Mouse (Mus musculus) WW6 (cell line): ENCODE results near the gene Zfp524.
"Not testable (repeated sequence)": the region's sequence is repeated elsewhere in the genome, so short reads cannot be mapped to it uniquely, and the experiment has no call there.

Experiments
- DNase-seq: peaks from one replicate; pipeline ENCODE4 v3.0.0-alpha.2; 2013; ENCODE audit warnings: low read depth, low spot score

The Zfp524 gene

GRCm38 (mm10) chr7:5014251-5015117 lies at the start of gene Zfp524, which contains the start of gene Fiz1:
Zfp524 (plus strand) TSS chr7:5014415.
Fiz1 (minus strand) TSS chr7:5014697.
- DNase-seq, result no peak

- no peak for DNase-seq
Measured at GRCm38 (mm10) chr7:4964988-4965387, 49.2 kb upstream of the Zfp524 start.

- no peak for DNase-seq
Measured at GRCm38 (mm10) chr7:4971068-4971467, 43.1 kb upstream of the Zfp524 start, which contains the start of gene Sbk3. Sbk3 (minus strand) TSS chr7:4971168.

- DNase-seq, result no peak
Measured at GRCm38 (mm10) chr7:4971710-4972109, 42.5 kb upstream of the Zfp524 start.

GRCm38 (mm10) chr7:4972321-4973047 lies 41.7 kb upstream of the Zfp524 start:
- DNase-seq, result no peak

- no peak for DNase-seq
Measured at GRCm38 (mm10) chr7:4975455-4975854, 38.8 kb upstream of the Zfp524 start.

GRCm38 (mm10) chr7:4976832-4977231 lies 37.4 kb upstream of the Zfp524 start:
- DNase-seq, result no peak

GRCm38 (mm10) chr7:4988250-4988649 lies 26.0 kb upstream of the Zfp524 start:
- DNase-seq, result no peak

GRCm38 (mm10) chr7:4993347-4993998 lies 20.7 kb upstream of the Zfp524 start:
- DNase-seq, result no peak

- no peak for DNase-seq
Measured at GRCm38 (mm10) chr7:4993999-4994788, 20.0 kb upstream of the Zfp524 start.

GRCm38 (mm10) chr7:4995268-4996002 lies 18.8 kb upstream of the Zfp524 start:
- DNase-seq, result no peak

- DNase-seq, result peak; percentile 73
Measured at GRCm38 (mm10) chr7:4996003-4996895, 18.0 kb upstream of the Zfp524 start, which contains the start of gene Zfp579. Zfp579 (minus strand) TSS chr7:4996158.

- no peak for DNase-seq
Measured at GRCm38 (mm10) chr7:4996934-4997333, 17.3 kb upstream of the Zfp524 start.

- DNase-seq, result no peak
Measured at GRCm38 (mm10) chr7:4999876-5000275, 14.3 kb upstream of the Zfp524 start.

- DNase-seq, result not testable (repeated sequence)
Measured at GRCm38 (mm10) chr7:5002876-5003275, 11.3 kb upstream of the Zfp524 start.

GRCm38 (mm10) chr7:5008229-5008628 lies 6.0 kb upstream of the Zfp524 start:
- DNase-seq, result no peak

- DNase-seq, result no peak
Measured at GRCm38 (mm10) chr7:5012681-5013513, 1.3 kb upstream of the Zfp524 start.
